Mouse (Mus musculus) sigmoid colon, adult 10 weeks (tissue): ENCODE measurements around the gene Uchl4. TPM values are rescaled to one million over a fixed set of nuclear protein-coding genes. Genes with fewer than 3 reads are reported as not detected.

Source experiments
- polyA plus RNA-seq: library from polyadenylated mRNA; stranded (reverse); fragments of 350-450 nt; fragmentation: Illumina TruSeq; extraction: RNeasy Lipid Tissue Mini Kit (QIAGEN cat#74804); gene quantifications from one replicate; pipeline ENCODE4 v1.2.3, GENCODE M21; 2014; ENCODE audit warnings: low read depth, low replicate concordance

Gene Uchl4
- not detected for polyA plus RNA-seq

DNA sequence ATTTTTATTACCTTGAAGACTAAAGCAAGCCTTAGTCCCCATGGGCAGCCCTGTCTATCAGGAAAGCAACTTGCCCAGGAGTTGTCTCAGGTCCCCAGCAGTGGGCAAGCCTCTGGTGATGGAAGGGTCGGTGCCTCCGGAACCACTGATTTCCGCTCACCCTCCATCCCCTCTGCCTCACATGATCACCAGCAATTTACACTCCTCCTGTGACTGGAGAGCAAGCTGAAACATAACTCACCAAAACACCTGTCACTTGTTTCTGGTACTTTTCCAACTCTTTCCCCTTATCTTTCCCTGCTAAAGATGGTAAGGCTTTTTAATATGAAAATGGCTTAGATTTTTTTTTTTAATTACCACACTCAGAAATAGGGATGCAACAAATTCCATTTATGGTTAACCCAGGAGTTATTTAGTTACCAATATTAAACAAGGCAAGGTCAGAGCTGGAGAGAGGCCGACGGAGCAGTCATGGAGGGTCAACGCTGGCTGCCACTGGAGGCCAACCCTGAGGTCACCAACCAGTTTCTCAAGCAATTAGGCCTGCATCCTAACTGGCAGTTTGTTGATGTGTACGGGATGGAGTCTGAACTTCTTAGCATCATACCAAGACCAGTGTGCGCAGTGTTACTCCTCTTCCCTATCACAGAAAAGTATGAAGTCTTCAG is at the start of gene Uchl4:
Uchl4 (plus strand) TSS at position 434 of the 668 bp plus-strand sequence.

DNA sequence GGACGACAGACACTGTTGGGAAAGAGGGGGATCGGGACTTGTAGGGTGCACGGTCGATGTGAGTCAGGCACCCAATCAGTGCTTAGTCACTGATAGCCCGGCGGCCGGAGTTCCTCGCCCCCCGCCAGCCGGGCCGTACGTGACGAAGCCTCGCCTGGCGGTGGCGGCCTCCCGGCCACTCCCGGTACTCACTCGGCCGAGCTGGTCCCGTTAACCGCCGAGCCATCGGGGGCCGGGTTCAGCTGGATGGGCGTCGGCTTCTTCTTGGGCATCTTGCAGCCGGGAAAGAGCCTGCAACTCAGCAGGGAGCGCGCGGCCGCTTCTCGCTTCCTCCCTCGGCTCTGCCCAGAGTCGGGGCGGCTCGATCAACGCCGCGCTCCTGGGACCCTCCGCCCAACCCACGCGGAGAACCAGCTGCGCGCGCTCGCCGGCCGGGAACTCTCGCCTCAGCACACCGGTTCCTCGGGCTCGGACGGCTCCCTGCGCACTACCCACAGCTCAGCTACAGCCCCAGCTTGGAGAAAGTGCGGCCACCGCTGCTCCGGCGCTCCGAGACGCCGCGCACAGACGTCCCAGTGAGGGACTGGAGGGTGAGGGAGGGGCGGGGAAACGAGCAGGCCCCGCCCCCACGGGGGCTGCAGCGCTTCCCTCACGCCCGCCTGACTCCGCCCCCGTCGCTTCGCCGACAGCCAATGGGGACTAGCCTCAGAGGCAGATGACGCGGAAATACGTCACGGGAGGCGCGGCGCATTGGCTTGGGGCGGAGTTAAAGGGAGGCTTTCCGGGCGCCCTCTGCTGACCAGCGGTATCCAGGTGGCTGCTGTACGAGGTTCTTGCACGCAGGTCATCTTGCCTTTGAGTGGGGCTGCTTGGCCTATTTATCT is 18.3 kb downstream of the Uchl4 start, which contains the start of gene Map2k1:
Map2k1 (minus strand) TSS at position 611 of the 884 bp plus-strand sequence.

DNA sequence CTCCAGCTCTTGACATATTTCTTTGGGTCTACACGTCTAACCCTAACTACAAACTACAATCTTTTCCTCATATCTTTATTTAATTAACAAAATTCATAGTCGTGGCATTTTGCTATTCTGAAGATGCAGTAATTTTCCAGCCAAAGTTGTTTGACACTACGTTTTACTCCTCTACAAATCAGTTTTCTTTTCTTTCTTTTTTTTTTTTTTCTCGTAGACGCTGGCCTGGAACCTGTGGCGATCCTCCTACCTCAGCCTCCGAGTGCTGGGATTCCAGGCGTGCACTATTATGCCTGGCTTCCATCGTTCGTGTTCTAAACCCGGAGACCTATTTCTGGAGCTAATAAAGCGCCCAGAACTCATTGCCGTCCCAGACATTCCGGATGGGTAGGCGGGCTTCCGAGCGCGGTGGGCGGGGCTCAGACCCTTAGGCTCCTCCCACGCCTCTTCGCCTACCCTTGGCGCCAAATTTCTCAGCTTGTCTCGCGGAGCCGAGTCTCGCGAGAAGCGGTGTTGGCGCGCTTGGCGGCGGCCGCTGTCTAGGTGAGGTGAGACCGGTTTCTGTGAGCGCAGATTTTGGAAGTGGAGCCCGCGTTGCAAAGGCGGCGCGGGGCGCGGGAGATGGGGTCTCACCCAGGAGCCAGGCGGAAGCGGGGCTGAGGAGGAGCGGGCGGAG is 46.2 kb downstream of the Uchl4 start, which contains the start of gene Tipin:
Tipin (plus strand) TSS at position 477 of the 676 bp plus-strand sequence.

Other genes starting within 250 kb of the Uchl4 start
- gene Smad6, start 213.1 kb upstream of the Uchl4 start, polyA plus RNA-seq = 4.5 TPM
- not detected for gene Lctl, start 118.1 kb upstream of the Uchl4 start, polyA plus RNA-seq
- gene Zwilch, start 62.1 kb upstream of the Uchl4 start, polyA plus RNA-seq = 12.4 TPM
- gene Rpl4, start 61.8 kb upstream of the Uchl4 start, polyA plus RNA-seq = 663 TPM
- 90.4 TPM for gene Snapc5, start 55.9 kb upstream of the Uchl4 start, polyA plus RNA-seq
- gene Map2k1, start 18.4 kb downstream of the Uchl4 start, polyA plus RNA-seq = 181 TPM
- 41.2 TPM for gene Tipin, start 46.4 kb downstream of the Uchl4 start, polyA plus RNA-seq
- gene Dis3l, start 106.1 kb downstream of the Uchl4 start, polyA plus RNA-seq = 10.9 TPM
- gene Megf11, start 150.4 kb downstream of the Uchl4 start, polyA plus RNA-seq = not detected